Mouse (Mus musculus) heart, postnatal 10 days (tissue): ENCODE measurements at regions not wholly inside any gene's neighbourhood (a gene's known extent, or its start where the extent isn't known, plus 50 kb on each side); places are given as distances from the start of the nearest gene placed in this dataset.
A peak's percentile ranks its signal among the peaks of the same experiment; 100 is the strongest.
"Not testable (repeated sequence)": the region's sequence is repeated elsewhere in the genome, so short reads cannot be mapped to it uniquely, and the experiment has no call there.

Experiments
- DNase-seq, 2 experiments: peaks; one replicate each; pipeline ENCODE4 v3.0.0; 2021
- intact Hi-C: fragments of 180-260 bp; cut with DNase I; formaldehyde crosslinking; loops from one replicate; pipeline ENCODE4 v1.15.1; 2025

DNA sequence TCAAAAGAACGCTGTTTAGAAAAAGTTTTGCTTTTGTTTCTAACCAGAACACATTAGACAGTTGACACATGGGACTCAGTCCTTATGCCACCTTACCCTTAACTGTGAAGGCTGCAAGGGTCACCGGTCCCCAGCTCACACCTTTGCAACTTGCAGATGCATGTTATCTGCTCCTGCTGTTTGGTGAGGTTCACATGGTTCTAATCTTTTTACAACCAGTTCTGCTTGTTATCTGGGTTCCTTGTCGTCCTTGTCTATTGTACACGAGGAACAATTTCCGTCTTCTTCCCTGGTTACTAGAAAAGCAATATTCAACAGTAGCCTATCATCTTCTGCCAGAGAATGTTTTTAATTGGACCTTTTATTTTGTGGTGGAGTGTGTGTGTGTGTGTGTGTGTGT is 200.8 kb downstream of the Gm21738 start:
- DNase-seq, intact Hi-C loops: not testable (repeated sequence)

DNA sequence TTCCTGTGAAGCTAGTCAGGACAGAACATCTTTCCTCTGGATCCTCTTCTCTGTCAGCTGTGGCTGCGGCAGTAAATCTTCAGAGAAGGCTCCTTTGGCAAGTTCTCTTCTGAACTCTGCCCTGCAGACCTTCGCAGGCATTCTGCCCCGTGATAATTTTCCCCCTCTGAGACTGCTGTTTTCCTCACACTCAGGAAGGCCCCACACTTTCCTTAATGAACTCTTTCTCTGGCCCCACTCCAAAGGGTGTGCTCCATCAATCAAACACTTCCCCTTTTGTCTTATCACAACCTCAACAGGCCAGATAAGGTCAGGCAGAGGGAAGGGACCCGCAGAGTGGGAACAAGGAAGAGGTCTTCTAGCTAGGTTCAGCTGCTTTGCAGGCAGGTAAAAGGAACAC is 210.2 kb downstream of the Gm21738 start:
- DNase-seq, result no peak
- intact Hi-C loops, result no loop called here

DNA sequence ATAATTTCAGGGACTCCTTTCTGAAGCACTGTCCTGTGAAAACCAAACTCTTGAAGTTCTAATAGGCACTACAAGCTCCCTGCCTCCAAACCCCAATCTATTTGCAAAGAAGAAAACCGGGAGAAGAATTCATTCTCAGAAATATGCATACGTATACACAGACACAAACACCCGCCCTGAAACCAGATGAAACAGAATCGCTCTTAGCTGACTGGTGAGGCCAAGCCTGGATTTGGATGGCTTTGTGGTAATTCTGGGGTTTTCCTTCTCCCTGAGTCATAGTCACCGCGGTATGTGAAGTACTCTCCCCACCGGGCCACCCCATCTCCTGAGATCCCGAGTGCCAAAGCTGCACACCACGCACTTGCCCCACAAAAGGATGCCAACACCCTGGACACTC is 238.5 kb downstream of the Gm21738 start:
- intact Hi-C loops, DNase-seq: not testable (repeated sequence)

DNA sequence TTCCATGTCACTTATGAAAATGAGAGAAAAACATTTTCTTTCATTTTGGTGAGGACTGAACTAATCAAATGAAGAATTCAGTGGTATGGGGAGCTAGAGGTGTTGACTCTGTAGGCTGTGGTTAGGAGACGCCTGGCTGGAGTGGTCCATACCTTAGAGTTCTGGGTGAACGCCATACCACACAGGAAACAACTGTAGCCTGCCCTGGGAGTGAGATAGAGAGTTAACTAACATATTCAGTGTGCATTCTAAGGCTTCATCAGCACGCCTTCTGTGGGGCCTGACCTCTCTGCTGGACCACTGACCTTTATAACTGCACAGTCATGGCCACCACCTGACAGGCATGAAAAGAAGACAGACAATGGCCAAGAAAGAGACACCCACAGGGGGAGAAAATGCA is 240.7 kb downstream of the Gm21738 start:
- DNase-seq, intact Hi-C loops: not testable (repeated sequence)

DNA sequence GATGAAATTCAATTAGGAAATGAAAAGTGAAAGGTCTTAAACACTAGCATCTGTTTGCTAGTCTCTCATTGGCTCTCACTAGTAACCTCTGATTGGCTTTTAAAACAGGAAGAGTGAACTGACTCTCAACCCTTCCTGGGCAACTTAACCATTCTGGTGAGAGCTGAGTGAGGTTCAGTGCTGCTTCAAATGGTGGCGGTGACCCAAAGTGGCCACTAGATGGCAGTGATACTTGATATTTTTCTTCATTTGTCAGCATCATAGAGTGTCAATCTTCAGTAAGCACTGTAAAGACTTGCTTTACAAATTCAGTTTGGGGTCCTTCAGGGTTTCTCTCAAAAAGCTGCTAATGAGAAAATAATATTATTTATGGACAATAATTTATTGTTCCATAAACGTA is 243.4 kb downstream of the Gm21738 start:
- intact Hi-C loops, result no loop called here
- DNase-seq, result peak in 1 of 2 experiments; percentile 5

DNA sequence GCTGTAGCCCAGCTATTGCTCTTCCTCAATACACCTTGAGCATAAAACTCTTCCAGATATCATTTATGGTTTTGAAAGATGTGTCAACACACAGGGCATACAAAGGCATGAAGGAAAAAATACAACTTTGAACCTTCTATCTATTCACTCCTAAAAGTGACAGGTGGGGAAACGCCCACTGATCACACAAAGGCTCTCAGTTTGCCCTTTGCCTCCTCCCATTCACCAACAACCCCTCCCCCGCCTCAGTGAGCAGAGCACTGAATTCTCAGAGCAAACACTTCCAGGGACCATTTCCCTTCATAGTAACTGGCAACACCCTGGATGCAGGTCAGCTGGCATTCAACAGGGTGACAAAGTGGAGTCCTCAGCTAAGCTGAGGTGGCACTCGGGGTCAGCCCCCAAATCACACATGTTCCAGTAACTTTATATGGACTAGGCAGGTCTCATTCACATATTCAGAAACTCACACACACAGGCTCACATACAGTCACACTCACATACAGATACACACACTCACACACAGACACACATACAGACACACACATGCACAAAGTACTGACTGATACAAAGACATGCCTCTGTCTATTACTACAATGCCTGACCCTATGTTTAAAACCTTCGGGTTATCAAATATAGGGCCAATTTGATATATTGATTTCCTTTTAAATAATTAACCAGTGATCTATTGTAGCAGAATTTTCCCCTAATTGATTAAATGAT is 248.3 kb downstream of the Gm21738 start:
- intact Hi-C loops, DNase-seq: not testable (repeated sequence)

DNA sequence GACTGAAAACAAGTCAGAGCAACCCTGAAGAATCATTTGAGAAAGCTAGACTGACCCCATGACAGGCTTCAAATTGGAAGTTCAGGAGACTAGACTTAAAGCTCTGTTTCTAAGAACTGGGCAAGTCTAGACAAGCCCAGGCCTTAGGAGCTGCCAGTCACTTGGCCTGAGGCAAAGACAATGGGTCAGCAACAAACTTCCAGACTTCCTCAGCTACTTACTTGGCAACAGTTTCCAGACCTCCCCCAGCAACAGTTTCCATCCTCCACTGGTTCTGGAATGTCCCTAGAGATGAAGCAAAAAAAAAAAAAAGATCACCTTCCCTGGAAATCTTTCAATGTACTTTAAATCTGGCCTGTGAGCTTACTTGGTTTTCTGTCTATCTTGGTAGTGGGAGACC is 251.9 kb downstream of the Gm21738 start:
- intact Hi-C loops, result no loop called here
- no peak for DNase-seq

DNA sequence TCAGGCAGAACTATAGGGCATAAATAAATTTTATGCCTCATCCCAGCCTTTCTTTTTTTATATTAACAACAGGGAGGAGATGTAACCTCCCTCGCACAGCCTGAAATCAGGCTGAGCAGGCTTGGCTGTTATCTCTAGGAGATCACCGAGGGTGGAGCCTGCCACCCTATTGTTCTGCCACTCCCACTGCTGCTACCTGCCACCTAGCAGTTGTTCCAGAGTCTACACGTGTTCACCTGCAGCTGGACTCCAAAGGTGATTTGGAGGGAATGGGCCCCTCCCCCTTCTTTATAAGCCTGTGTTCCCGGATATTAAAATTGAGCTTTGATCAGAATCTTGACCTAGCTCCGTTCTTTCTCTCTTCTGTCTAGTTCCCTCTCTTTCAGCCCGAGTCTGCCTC is 245.8 kb upstream of the Ube2e2 start:
- intact Hi-C loops, result not testable (repeated sequence)

DNA sequence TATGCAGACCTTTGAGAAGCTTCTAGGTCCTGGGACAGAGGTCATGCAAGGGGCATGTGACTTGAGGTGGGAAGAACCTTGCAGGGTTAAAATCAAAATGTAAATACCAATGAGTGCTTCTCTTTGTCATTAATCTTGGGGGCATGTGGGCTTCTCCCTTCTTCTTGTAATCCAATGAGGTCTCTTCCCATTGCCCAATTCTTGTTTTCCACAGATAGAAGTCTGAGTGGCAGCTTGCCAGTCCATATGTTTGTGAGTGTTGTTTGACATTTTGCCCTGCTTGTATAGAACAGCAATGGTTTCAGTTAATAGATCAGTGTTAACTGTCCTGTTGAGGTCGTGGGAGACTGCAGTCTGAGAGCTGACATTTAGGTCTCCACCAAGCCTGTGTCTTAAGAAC is 237.5 kb upstream of the Ube2e2 start:
- no peak for DNase-seq
- intact Hi-C loops, result no loop called here

More for the DNA sequence above, 245.8 kb upstream of the Ube2e2 start:
- DNase-seq, result not testable (repeated sequence)
